8 mouse cellular contexts compared by ENCODE assay signal in the genomic region with DNA sequence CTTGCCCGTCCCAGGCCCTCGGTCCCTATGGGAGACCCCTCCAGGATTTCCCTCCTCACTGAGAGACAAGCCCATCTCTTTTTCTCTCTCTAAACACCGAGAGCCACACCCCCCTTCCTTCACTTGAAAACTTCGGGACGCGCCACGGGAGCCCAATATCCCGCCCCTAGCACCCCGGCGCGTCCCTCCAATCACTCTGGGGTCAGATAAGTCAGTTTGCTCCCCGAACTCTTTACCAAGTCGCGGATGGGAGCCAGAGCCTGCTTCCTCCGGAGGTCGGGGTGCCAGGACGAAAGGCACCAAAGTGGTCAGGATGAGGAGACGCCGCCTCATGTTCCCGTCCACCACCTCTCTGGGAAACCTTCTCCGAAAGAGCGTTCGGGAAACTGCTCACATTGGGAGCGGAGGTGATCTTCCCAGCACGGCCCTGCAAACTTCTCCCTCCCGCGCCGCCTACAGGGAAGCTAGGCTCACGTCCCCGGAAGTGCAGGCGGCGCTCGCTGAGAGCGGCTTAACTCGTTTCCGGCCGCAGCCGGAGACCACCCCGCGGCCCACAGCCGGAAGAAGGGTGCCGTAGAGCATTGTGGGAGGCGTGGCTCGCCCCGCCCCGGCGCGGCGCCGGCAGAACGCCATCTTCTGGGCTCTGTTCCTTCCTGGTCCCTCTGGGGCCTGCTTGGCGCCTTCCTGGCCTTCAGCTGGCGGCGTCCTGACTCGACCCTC. TPM values are rescaled to one million over a fixed set of nuclear protein-coding genes. Genes with fewer than 3 reads are reported as not detected.
DNase-seq lines count a peak whose midpoint lies in the region; ATAC-seq lines count a peak whose summit lies in the region.

A gene (minus strand): TSS at position 533 of the 720 bp plus-strand sequence.

- ATAC-seq in hindbrain, embryonic 12.5 days (ENCODE audit: low FRiP score) = peak; percentile 98

- peak within 1 kb of the TSS; percentile 68 for H3K4me3 ChIP-seq in hindbrain, embryonic 12.5 days

- H3K27ac ChIP-seq in hindbrain, embryonic 12.5 days = peak within 1 kb of the TSS; percentile 94

- peak within 1 kb of the TSS; percentile 75 for H3K4me2 ChIP-seq in hindbrain, embryonic 12.5 days (replicated peaks)

- no peaks in the 10 kb centered on the region for H3K27me3 ChIP-seq in hindbrain, embryonic 12.5 days

- no peaks in the 10 kb centered on the region for H3K36me3 ChIP-seq in hindbrain, embryonic 12.5 days

- WGBS in hindbrain, embryonic 12.5 days = under 1% methylated on average over 53 of the region's 55 CpGs

- peaks cover 7% of the 10 kb centered on the region; the same call in 1 of the 2 replicates for H3K4me1 ChIP-seq in hindbrain, embryonic 12.5 days

- peak within 1 kb of the TSS; percentile 84 for H3K9ac ChIP-seq in hindbrain, embryonic 12.5 days

- H3K9me3 ChIP-seq in hindbrain, embryonic 12.5 days (replicated peaks) = no peaks in the 10 kb centered on the region

- peak; percentile 99 for DNase-seq in NIH3T3 (ENCODE audit: low read depth)
- DNase-seq in cerebellum, postnatal 10 days = peak; percentile 98 to 99
- DNase-seq in frontal cortex, postnatal 10 days (ENCODE audit: low spot score in 2 of 2) = peak; percentile 93 to 95
- peak; percentile 97 for DNase-seq in layer of hippocampus, postnatal 14 days (ENCODE audit: low spot score in 2 of 2)
- peak; percentile 96 for DNase-seq in lung, postnatal 14 days
- DNase-seq in retina, adult 2 months (ENCODE audit: low read depth, low spot score) = peak; percentile 85
- DNase-seq in thymus, postnatal 36 days = peak; percentile 95 to 97

RNA-seq across cellular contexts. Expression of the gene that starts here (rescaled TPM):
- 37.4 and 40.7 TPM in 2 replicates for polyA plus RNA-seq in hindbrain, embryonic 12.5 days (2016; fragmentation: Nextera tagmentation; extraction: Ambion mirVana)
- 10 to 100 TPM; 22.8 to 26.3 TPM for total RNA-seq in layer of hippocampus, postnatal 14 days (2021)

Comparison
In these comparisons a context has a peak if more than half of its experiments do, and no peak if none do; other contexts are left out.
1. Peak in every context shown above with its lines: DNase-seq, ATAC-seq, H3K4me3 ChIP-seq and H3K27ac ChIP-seq.